Mouse (Mus musculus) lung, postnatal 0 days (tissue): ENCODE measurements around the gene Mapk8.

ENCODE experiments used
- CTCF ChIP-seq: IDR thresholded peaks from 2 replicates; pipeline ENCODE4 v1.5.1; 2016; ENCODE audit warnings: antibody characterized with exemption, mild to moderate bottlenecking
- EP300 ChIP-seq: IDR thresholded peaks from 2 replicates; pipeline ENCODE4 v1.6.1; 2016; ENCODE audit warnings: antibody characterized with exemption, mild to moderate bottlenecking, control low read depth

- TF ChIP-seq CTCF (no peak), EP300 (no peak)
Measured at GRCm38 (mm10) chr14:33362807-33363206, 84.2 kb downstream of the Mapk8 start.
